Mouse (Mus musculus) MEL (cell line): ENCODE measurements around the gene Cyp1a1.

ENCODE experiments used
- CTCF ChIP-seq, 3 experiments: IDR thresholded peaks in 2 of 3; conservative IDR thresholded peaks in 1 of 3; 2 replicates each; pipeline ENCODE4 v1.5.1; 2011 to 2012; ENCODE audit warnings: low read length in 3 of 3, low read depth in 2 of 3, mild to moderate bottlenecking in 2 of 3, improper control_type of control experiment in 1 of 3, inconsistent platforms in 1 of 3, mixed read lengths in 1 of 3, moderate library complexity in 1 of 3; ENCODE audit not compliant: control insufficient read depth in 1 of 3, insufficient read depth in 1 of 3, poor library complexity in 1 of 3, severe bottlenecking in 1 of 3
- E2F4 ChIP-seq: IDR thresholded peaks from 2 replicates; pipeline ENCODE4 v1.6.1; 2011; ENCODE audit warnings: low read depth, low read length, improper control_type of control experiment, borderline replicate concordance
- ELF1 ChIP-seq: IDR thresholded peaks from 2 replicates; pipeline ENCODE4 v1.6.1; 2014; ENCODE audit warnings: low read depth, mild to moderate bottlenecking, inconsistent platforms, low read length, improper control_type of control experiment, moderate library complexity
- GABPA ChIP-seq: IDR thresholded peaks from 2 replicates; pipeline ENCODE4 v1.6.1; 2012; ENCODE audit warnings: low read depth, mild to moderate bottlenecking, inconsistent platforms, low read length, improper control_type of control experiment, moderate library complexity
- GATA1 ChIP-seq: IDR thresholded peaks from 2 replicates; pipeline ENCODE4 v1.6.1; 2011; ENCODE audit warnings: low read depth, low read length, improper control_type of control experiment
- MEF2A ChIP-seq: IDR thresholded peaks from 2 replicates; pipeline ENCODE4 v1.6.1; 2014; ENCODE audit warnings: low read depth, mild to moderate bottlenecking, inconsistent platforms, low read length, improper control_type of control experiment; ENCODE audit not compliant: poor library complexity, insufficient replicate concordance, severe bottlenecking; ENCODE audit errors: extremely low read depth
- POLR2A ChIP-seq, 2 experiments: IDR thresholded peaks; 2 replicates each; pipeline ENCODE4 v1.6.1; 2011 to 2012; ENCODE audit warnings: low read length in 2 of 2, mild to moderate bottlenecking in 2 of 2, control low read depth in 1 of 2, improper control_type of control experiment in 1 of 2, low read depth in 1 of 2, moderate library complexity in 1 of 2; ENCODE audit not compliant: control insufficient read depth in 1 of 2, insufficient read depth in 1 of 2, poor library complexity in 1 of 2
- RAD21 ChIP-seq: IDR thresholded peaks from 2 replicates; pipeline ENCODE4 v1.6.1; 2011; ENCODE audit warnings: mild to moderate bottlenecking, low read depth, low read length, improper control_type of control experiment
- RCOR1 ChIP-seq: IDR thresholded peaks from 2 replicates; pipeline ENCODE4 v1.6.1; 2012; ENCODE audit warnings: low read depth, mild to moderate bottlenecking, inconsistent platforms, low read length, improper control_type of control experiment
- TBP ChIP-seq: IDR thresholded peaks from 2 replicates; pipeline ENCODE4 v1.8.0; 2011; ENCODE audit warnings: low read depth, low read length, improper control_type of control experiment
- USF2 ChIP-seq, 2 experiments: IDR thresholded peaks; 2 replicates each; pipeline ENCODE4 v1.6.1; 2011 to 2012; ENCODE audit warnings: improper control_type of control experiment in 2 of 2, low read length in 2 of 2, borderline replicate concordance in 1 of 2, inconsistent platforms in 1 of 2, low read depth in 1 of 2, mild to moderate bottlenecking in 1 of 2; ENCODE audit not compliant: insufficient read depth in 1 of 2

GRCm38 (mm10) chr9:57669566-57669965 lies 18.2 kb upstream of the Cyp1a1 start:
- no peak for TF ChIP-seq MEF2A
- no peak for TF ChIP-seq POLR2A (IDR thresholded peaks at IDR 0.05; ENCODE audit: control insufficient read depth in 1 of 2, insufficient read depth in 1 of 2, low read depth in 1 of 2, low read length in 2 of 2, poor library complexity in 1 of 2)
- no peak for TF ChIP-seq GABPA
- no peak for TF ChIP-seq CTCF (IDR thresholded peaks at IDR 0.05 in 2 of 3, conservative IDR thresholded peaks at IDR 0.05 in 1 of 3; ENCODE audit: control insufficient read depth in 1 of 3, insufficient read depth in 1 of 3, low read depth in 2 of 3, low read length in 3 of 3, poor library complexity in 1 of 3, severe bottlenecking in 1 of 3)
- TF ChIP-seq RAD21, result no peak
- TF ChIP-seq ELF1, result no peak
- TF ChIP-seq USF2 (IDR thresholded peaks at IDR 0.05; ENCODE audit: borderline replicate concordance in 1 of 2, insufficient read depth in 1 of 2, low read depth in 1 of 2, low read length in 2 of 2), result no peak
- no peak for TF ChIP-seq RCOR1
- no peak for TF ChIP-seq GATA1
- no peak for TF ChIP-seq E2F4
- no peak for TF ChIP-seq TBP
